Mouse (Mus musculus): ENCODE data around the gene Krtap17-1.

Gene Krtap17-1

GRCm38 (mm10) chr11:99965961-99966360 is 27.8 kb downstream of the Krtap17-1 start:
- DNase-seq (ENCODE audit: low read depth in 1 of 2, low spot score in 2 of 2) = no peak

- DNase-seq (ENCODE audit: low read depth in 1 of 2, low spot score in 2 of 2) = no peak
These were observed 29.6 kb downstream of the Krtap17-1 start for GRCm38 (mm10) chr11:99964213-99964612.

- DNase-seq (ENCODE audit: low read depth in 1 of 2, low spot score in 2 of 2) = no peak
These were observed 45.6 kb downstream of the Krtap17-1 start, which contains the start of gene Krtap9-5 for GRCm38 (mm10) chr11:99948175-99948574. Gene Krtap9-5 (plus strand): TSS chr11:99948475.
